Mouse (Mus musculus) B cell, adult (primary cell): Measurements from ENCODE around the gene Sdr42e1. TPM values are rescaled to one million over a fixed set of nuclear protein-coding genes. Genes with fewer than 3 reads are reported as not detected.

Source experiments
- total RNA-seq: library from RNA; stranded (reverse); gene quantifications from 4 replicates; pipeline ENCODE4 v1.2.4, GENCODE M21; 2023; ENCODE audit not compliant: inconsistent age

The Sdr42e1 gene
- total RNA-seq: 1.00 to 3.2 TPM (median 1.9 TPM) in 4 replicates

GRCm38 (mm10) chr8:117673430-117673830, at the start of gene Sdr42e1:
Gene Sdr42e1, minus strand, starts transcription at chr8:117673689.

GRCm38 (mm10) chr8:117701859-117702258, 28.4 kb upstream of the Sdr42e1 start, which contains the start of gene Hsd17b2:
Gene Hsd17b2, plus strand, starts transcription at chr8:117701904.

Other genes with a start within 250 kb of the Sdr42e1 start
- 273 to 294 TPM (median 281 TPM) in 4 replicates for gene Plcg2, start 175.4 kb downstream of the Sdr42e1 start, total RNA-seq
- gene Hsd17b2, start 28.2 kb upstream of the Sdr42e1 start, total RNA-seq: not detected in 4 replicates
- gene Mphosph6, start 128.3 kb upstream of the Sdr42e1 start, total RNA-seq: 19.1 to 26.1 TPM (median 19.7 TPM) in 4 replicates